Mouse (Mus musculus): Measurements from ENCODE around the gene Vangl2. TPM values are rescaled to one million over a fixed set of nuclear protein-coding genes. Genes with fewer than 3 reads are reported as not detected.

Vangl2 gene
- total RNA-seq, 2 experiments from 2014 or later, result 1.5 to 3.0 TPM

GRCm38 (mm10) chr1:172010042-172010824 is 18.0 kb downstream of the Vangl2 start:
- ATAC-seq (replicated peaks; ENCODE audit: poor library complexity, severe bottlenecking), result no peak

- no peak for ATAC-seq (replicated peaks; ENCODE audit: poor library complexity, severe bottlenecking)
Observed at GRCm38 (mm10) chr1:172009406-172009805, 18.8 kb downstream of the Vangl2 start.

- ATAC-seq (replicated peaks; ENCODE audit: poor library complexity, severe bottlenecking), result no peak
Observed at GRCm38 (mm10) chr1:172008351-172008750, 19.9 kb downstream of the Vangl2 start.

- no peak for ATAC-seq (replicated peaks; ENCODE audit: poor library complexity, severe bottlenecking)
Observed at GRCm38 (mm10) chr1:172007761-172008160, 20.5 kb downstream of the Vangl2 start.

DNA sequence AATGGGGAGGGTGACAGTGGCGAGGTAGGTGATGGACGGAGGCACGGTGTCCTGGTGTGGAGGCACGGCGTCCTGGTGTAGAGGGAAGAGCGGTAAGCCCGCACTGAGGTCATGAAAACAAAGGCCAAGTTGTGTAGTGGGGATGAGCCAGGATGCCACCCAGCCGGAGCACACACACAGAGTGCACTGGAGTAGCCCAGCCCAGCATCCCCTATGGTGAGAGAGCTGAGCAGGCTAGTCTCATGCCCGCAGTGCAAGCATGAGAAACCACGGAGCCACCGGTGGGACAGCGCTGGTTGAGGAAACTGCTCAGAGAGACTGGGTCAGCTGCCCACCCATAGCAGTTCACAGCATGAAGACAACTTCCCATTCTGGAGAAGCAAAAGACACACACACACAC is 26.6 kb downstream of the Vangl2 start:
- ATAC-seq (replicated peaks; ENCODE audit: poor library complexity, severe bottlenecking), result peak; percentile 28; the same call in 1 of the 2 replicates

- peak; percentile 91 for ATAC-seq (replicated peaks; ENCODE audit: poor library complexity, severe bottlenecking)
Observed at GRCm38 (mm10) chr1:172000641-172001040, 27.6 kb downstream of the Vangl2 start.

GRCm38 (mm10) chr1:171998820-171999597 is 29.2 kb downstream of the Vangl2 start:
- no peak for ATAC-seq (replicated peaks; ENCODE audit: poor library complexity, severe bottlenecking)

DNA sequence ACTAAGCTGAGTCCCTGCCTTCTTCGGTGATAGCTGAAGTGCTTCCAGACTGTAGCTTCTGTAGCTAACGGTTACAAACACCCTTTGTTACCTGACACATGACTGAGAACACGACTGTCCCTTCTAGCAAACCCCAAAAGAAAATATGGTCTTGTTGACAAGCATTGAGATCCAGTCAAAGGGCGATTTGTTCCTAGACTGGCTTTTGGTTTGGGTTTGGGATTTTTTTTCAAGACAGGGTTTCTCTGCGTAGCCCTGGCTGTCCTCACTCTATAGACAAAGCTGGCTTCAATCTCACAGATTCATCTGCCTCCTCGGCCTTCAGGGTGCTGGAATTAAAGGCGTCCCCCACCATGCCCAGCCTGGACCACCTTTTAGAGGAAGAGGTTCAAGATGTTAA is 31.5 kb downstream of the Vangl2 start:
- no peak for ATAC-seq (replicated peaks; ENCODE audit: poor library complexity, severe bottlenecking)

DNA sequence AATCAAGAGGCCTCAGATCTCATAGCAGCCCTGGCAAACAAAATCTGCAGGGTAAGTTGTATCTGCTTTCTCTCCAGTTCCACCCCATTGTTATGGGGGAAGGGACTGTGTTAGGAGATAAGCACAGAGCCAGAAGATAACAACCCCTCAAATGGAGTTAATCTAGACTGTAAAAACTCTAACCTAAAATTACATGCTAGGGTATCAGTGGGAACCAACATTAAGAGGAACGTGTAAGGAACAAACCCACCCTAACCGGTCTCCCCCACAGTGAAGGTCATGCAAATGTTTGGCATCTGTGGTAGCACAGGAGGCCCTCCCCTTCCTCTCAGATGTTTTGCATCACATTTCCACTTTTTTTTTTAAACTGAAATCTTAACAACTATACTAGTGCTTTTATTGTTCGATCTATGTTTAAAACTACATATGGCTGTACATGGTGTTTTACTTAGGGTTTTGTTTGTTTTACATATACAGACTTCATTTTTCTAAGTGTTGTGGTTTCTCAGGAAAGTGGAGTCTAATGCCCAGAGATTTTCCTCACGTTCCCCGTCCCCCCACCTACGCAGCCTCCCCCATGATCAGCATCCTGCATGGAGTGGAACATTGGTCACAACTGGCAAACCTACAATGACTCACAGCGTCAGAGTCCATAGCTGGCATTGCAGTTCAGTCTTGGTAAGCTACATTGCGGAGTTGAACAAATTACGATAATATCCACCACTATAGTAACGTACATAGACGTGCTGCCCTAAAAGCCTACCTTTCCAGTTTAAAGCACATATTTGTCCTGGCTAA is 33.1 kb downstream of the Vangl2 start:
- ATAC-seq (replicated peaks; ENCODE audit: poor library complexity, severe bottlenecking), result peak; percentile 52

DNA sequence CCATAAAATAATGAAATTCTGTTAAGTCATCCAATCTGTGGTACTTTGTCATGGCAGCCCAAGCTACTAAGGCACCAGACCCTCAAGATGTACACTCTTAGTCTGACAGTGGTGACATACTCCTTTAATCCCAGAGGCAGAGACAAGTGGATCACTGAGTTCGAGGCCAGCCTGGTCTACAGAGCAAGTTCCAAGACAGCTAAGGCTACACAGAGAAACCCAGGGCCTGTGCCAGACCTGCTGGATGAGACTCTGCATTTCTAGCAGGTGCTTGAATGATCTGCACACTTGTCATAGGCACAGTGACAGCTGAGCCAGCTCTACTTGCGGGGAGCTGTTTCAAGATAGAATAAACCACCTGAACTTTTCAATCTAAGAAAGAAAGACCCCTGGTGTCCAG is 33.7 kb downstream of the Vangl2 start:
- ATAC-seq (replicated peaks; ENCODE audit: poor library complexity, severe bottlenecking), result no peak

DNA sequence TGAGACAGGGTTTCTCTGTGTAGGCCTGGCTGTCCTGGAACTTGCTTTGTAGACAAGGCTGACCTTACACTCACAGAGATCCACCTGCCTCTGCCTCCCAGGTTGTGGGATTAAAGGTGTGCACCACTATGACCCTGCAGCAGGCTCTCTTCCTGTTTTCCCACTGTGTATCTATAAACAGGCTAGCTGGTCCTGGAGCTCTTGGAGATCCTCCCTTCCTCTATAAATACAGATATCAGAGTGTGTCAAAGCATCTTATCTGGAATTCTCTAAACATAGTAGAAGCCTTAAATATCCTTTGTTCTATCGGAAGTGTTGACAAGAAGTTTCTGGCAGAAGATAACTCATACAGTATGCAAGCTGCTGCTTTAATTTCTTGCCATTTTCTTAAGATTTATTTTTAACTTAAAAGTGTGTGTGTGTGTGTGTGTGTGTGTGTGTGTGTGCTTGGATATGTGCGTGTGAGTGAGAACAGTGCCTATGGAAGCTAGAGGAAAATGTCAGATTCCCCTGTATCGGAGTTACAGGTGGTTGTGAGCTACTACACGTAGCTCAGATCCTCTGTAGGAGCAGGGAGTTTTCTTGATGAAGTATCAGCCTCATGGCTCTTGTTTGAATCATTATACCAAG is 35.2 kb downstream of the Vangl2 start:
- no peak for ATAC-seq (replicated peaks; ENCODE audit: poor library complexity, severe bottlenecking)

DNA sequence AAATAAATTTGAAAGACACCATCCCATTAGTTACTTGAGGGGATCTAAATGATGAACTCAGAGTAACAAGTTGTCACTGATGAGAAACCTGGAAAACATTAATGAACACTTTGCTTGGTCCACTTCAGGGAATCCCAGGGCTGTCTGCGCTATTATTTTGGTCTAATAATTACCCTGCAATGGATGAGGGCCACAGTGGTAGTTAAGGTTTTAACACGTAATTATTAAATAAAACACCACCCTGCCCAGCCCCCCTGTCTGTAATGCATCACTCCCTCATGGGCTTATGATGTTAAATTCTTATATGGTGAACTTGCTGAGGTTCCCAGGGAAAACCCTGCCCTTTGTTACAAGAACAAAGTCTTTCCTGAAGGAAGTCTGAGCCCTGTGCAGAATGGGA is 36.4 kb downstream of the Vangl2 start:
- no peak for ATAC-seq (replicated peaks; ENCODE audit: poor library complexity, severe bottlenecking)

- no peak for ATAC-seq (replicated peaks; ENCODE audit: poor library complexity, severe bottlenecking)
Observed at GRCm38 (mm10) chr1:171984121-171984520, 44.1 kb downstream of the Vangl2 start.

- no peak for ATAC-seq (replicated peaks; ENCODE audit: poor library complexity, severe bottlenecking)
Observed at GRCm38 (mm10) chr1:171983372-171984001, 44.8 kb downstream of the Vangl2 start.

DNA sequence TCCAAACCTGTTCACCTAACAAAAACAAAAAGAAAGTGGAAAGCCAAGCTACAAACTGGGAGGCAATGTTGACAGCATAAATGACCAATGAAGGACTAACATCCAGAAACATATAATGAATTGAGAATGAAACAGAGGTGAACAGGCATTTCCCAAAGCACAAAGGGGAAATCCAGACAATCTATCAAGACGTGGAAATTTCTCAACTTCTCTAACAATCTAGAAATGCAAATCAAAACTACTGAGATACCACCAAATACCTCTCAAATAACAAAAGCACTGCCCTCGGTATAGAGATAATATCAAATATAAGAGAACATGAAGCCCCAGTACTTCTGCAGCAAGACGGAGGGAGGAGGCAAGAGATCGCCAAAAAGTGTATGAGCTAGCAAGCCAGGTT is 45.5 kb downstream of the Vangl2 start:
- no peak for ATAC-seq (replicated peaks; ENCODE audit: poor library complexity, severe bottlenecking)

DNA sequence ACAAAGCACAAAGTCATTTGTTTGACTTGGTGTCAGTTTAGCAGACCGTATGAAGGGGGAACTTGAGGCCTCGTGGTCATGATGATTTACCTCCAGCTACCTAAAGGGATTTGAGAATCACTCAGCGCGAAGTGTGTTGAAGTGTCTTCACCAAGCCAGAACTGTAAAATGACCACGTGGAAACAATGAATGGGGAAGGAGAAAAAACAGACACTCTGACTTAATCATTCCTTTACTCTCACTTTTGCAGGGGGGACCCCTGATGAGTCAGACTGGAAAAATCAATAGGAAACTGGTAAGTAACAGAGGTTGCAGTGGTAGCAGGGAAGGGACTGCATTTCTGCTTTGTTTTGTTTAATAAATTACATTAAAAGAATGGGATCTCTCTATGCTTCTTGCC is 46.1 kb downstream of the Vangl2 start:
- ATAC-seq (replicated peaks; ENCODE audit: poor library complexity, severe bottlenecking), result peak; percentile 33; the same call in 1 of the 2 replicates

- no peak for ATAC-seq (replicated peaks; ENCODE audit: poor library complexity, severe bottlenecking)
Observed at GRCm38 (mm10) chr1:171979969-171980730, 48.1 kb downstream of the Vangl2 start.

DNA sequence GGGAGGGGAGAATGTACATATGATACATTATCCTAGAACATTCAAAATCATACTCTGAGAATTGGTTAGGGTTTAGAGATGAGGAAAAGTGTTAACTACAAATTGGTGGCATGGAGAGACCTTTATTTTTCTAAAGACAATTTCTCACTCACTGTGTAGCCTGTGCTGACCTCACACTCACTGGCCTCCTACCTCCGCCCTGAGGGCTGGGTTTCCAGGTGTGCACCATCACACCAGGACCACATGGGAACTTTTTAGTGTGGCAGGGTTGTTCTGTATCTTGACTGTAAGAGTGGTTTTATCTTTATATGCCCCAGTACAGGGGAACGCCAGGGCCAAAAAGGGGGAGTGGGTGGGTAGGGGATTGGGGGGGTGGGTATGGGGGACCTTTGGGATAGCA is 50.4 kb downstream of the Vangl2 start:
- ATAC-seq (replicated peaks; ENCODE audit: poor library complexity, severe bottlenecking), result no peak
